Mouse (Mus musculus): ENCODE measurements around the gene 2310033P09Rik. TPM values are rescaled to one million over a fixed set of nuclear protein-coding genes. Genes with fewer than 3 reads are reported as not detected.

2310033P09Rik gene
- 23.7 and 24.5 TPM in 2 replicates for polyA plus RNA-seq (2014; fragmentation: Nextera tagmentation; extraction: Ambion mirVana)

- under 1% methylated on average over 67 of the region's 67 CpGs for WGBS (ENCODE audit: insufficient replicate concordance)
- no peaks in the 10 kb centered on the region for H3K27me3 ChIP-seq (ENCODE audit: control insufficient read depth, insufficient read depth, low read length)
- peak within 1 kb of the TSS; percentile 93 for H3K27ac ChIP-seq (ENCODE audit: low read depth, low read length)
- peak; percentile 80 for ATAC-seq (replicated peaks; ENCODE audit: insufficient number of reproducible peaks, low FRiP score, low TSS enrichment)
- peak within 1 kb of the TSS; percentile 67 for H3K4me2 ChIP-seq
- H3K36me3 ChIP-seq (ENCODE audit: control insufficient read depth, insufficient read depth, low read length) = peaks cover 19% of the 10 kb centered on the region
- H3K4me3 ChIP-seq (ENCODE audit: low read depth, low read length) = peak within 1 kb of the TSS; percentile 83
- H3K9me3 ChIP-seq (replicated peaks; ENCODE audit: control insufficient read depth, low read length) = no peaks in the 10 kb centered on the region
- H3K4me1 ChIP-seq (ENCODE audit: control insufficient read depth, insufficient read depth, low read length) = peaks cover 8% of the 10 kb centered on the region
- peak within 1 kb of the TSS; percentile 91 for H3K9ac ChIP-seq (ENCODE audit: low read depth, low read length)
Observed at GRCm38 (mm10) chr11:59208153-59208831, at the start of gene 2310033P09Rik. TSS of gene 2310033P09Rik (plus strand) at chr11:59208321.

- H3K27ac ChIP-seq (ENCODE audit: low read depth, low read length) = no peak overlapping the region
- 92% methylated on average over 13 of the region's 13 CpGs for WGBS (ENCODE audit: insufficient replicate concordance)
- ATAC-seq (replicated peaks; ENCODE audit: insufficient number of reproducible peaks, low FRiP score, low TSS enrichment) = no peak
Observed at GRCm38 (mm10) chr11:59159099-59159498, 49.0 kb upstream of the 2310033P09Rik start.

GRCm38 (mm10) chr11:59159558-59159957 lies 48.6 kb upstream of the 2310033P09Rik start:
- ATAC-seq (replicated peaks; ENCODE audit: insufficient number of reproducible peaks, low FRiP score, low TSS enrichment) = no peak
- H3K36me3 ChIP-seq (ENCODE audit: control insufficient read depth, insufficient read depth, low read length) = no peaks in the 10 kb centered on the region; the same call in 1 of the 2 replicates
- WGBS (ENCODE audit: insufficient replicate concordance) = 86% methylated on average over 4 of the region's 4 CpGs
- H3K9me3 ChIP-seq (replicated peaks; ENCODE audit: control insufficient read depth, low read length) = no peaks in the 10 kb centered on the region
- peaks cover 17% of the 10 kb centered on the region for H3K4me1 ChIP-seq (ENCODE audit: control insufficient read depth, insufficient read depth, low read length)
- H3K9ac ChIP-seq (ENCODE audit: low read depth, low read length) = no peak overlapping the region
- H3K27ac ChIP-seq (ENCODE audit: low read depth, low read length) = no peak overlapping the region
- no peak overlapping the region for H3K4me2 ChIP-seq
- H3K27me3 ChIP-seq (ENCODE audit: control insufficient read depth, insufficient read depth, low read length) = no peaks in the 10 kb centered on the region
- H3K4me3 ChIP-seq (ENCODE audit: low read depth, low read length) = no peak overlapping the region

More at GRCm38 (mm10) chr11:59159099-59159498, 49.0 kb upstream of the 2310033P09Rik start:
- Histone ChIP-seq H3K4me2 (no peak overlapping the region), H3K9me3 (replicated peaks; ENCODE audit: control insufficient read depth, low read length) (no peaks in the 10 kb centered on the region), H3K4me3 (ENCODE audit: low read depth, low read length) (no peak overlapping the region), H3K27me3 (ENCODE audit: control insufficient read depth, insufficient read depth, low read length) (no peaks in the 10 kb centered on the region), H3K4me1 (ENCODE audit: control insufficient read depth, insufficient read depth, low read length) (peaks cover 15% of the 10 kb centered on the region), H3K9ac (ENCODE audit: low read depth, low read length) (no peak overlapping the region), H3K36me3 (ENCODE audit: control insufficient read depth, insufficient read depth, low read length) (no peaks in the 10 kb centered on the region; the same call in 1 of the 2 replicates)

GRCm38 (mm10) chr11:59161398-59161797 lies 46.7 kb upstream of the 2310033P09Rik start:
- H3K4me1 ChIP-seq (ENCODE audit: control insufficient read depth, insufficient read depth, low read length) = peaks cover 25% of the 10 kb centered on the region
- no peaks in the 10 kb centered on the region for H3K9me3 ChIP-seq (replicated peaks; ENCODE audit: control insufficient read depth, low read length)
- 55% methylated on average over 5 of the region's 5 CpGs for WGBS (ENCODE audit: insufficient replicate concordance)
- no peaks in the 10 kb centered on the region for H3K27me3 ChIP-seq (ENCODE audit: control insufficient read depth, insufficient read depth, low read length)
- peak overlapping the region; percentile 29 for H3K27ac ChIP-seq (ENCODE audit: low read depth, low read length)
- ATAC-seq (replicated peaks; ENCODE audit: insufficient number of reproducible peaks, low FRiP score, low TSS enrichment) = no peak
- H3K4me2 ChIP-seq = no peak overlapping the region
- peak overlapping the region; percentile 18; the same call in 1 of the 2 replicates for H3K9ac ChIP-seq (ENCODE audit: low read depth, low read length)
- H3K4me3 ChIP-seq (ENCODE audit: low read depth, low read length) = no peak overlapping the region
- H3K36me3 ChIP-seq (ENCODE audit: control insufficient read depth, insufficient read depth, low read length) = no peaks in the 10 kb centered on the region; the same call in 1 of the 2 replicates

GRCm38 (mm10) chr11:59162443-59163254 lies 45.5 kb upstream of the 2310033P09Rik start:
- Histone ChIP-seq H3K27me3 (ENCODE audit: control insufficient read depth, insufficient read depth, low read length) (no peaks in the 10 kb centered on the region), H3K27ac (ENCODE audit: low read depth, low read length) (peak overlapping the region; percentile 99), H3K4me2 (peak overlapping the region; percentile 62), H3K36me3 (ENCODE audit: control insufficient read depth, insufficient read depth, low read length) (no peaks in the 10 kb centered on the region; the same call in 1 of the 2 replicates), H3K4me3 (ENCODE audit: low read depth, low read length) (peak overlapping the region; percentile 84), H3K4me1 (ENCODE audit: control insufficient read depth, insufficient read depth, low read length) (peaks cover 27% of the 10 kb centered on the region), H3K9ac (ENCODE audit: low read depth, low read length) (peak overlapping the region; percentile 97), H3K9me3 (replicated peaks; ENCODE audit: control insufficient read depth, low read length) (no peaks in the 10 kb centered on the region)
- 0 out of 2 replicates have a peak, but pooled peaks have one; percentile 3 for ATAC-seq (replicated peaks; ENCODE audit: insufficient number of reproducible peaks, low FRiP score, low TSS enrichment)
- 52% methylated on average over 9 of the region's 9 CpGs for whole genome bisulfite sequencing (ENCODE audit: insufficient replicate concordance)

GRCm38 (mm10) chr11:59163255-59164236 lies 44.6 kb upstream of the 2310033P09Rik start, which contains the start of gene Iba57:
TSS of gene Iba57 (minus strand) at chr11:59163739.
- Histone ChIP-seq H3K9ac (ENCODE audit: low read depth, low read length) (peak within 1 kb of the TSS; percentile 97), H3K9me3 (replicated peaks; ENCODE audit: control insufficient read depth, low read length) (no peaks in the 10 kb centered on the region), H3K27ac (ENCODE audit: low read depth, low read length) (peak within 1 kb of the TSS; percentile 99), H3K4me3 (ENCODE audit: low read depth, low read length) (peak within 1 kb of the TSS; percentile 84), H3K27me3 (ENCODE audit: control insufficient read depth, insufficient read depth, low read length) (no peaks in the 10 kb centered on the region), H3K4me2 (peak within 1 kb of the TSS; percentile 62), H3K36me3 (ENCODE audit: control insufficient read depth, insufficient read depth, low read length) (no peaks in the 10 kb centered on the region), H3K4me1 (ENCODE audit: control insufficient read depth, insufficient read depth, low read length) (peaks cover 27% of the 10 kb centered on the region)
- peak; percentile 97 for ATAC-seq (replicated peaks; ENCODE audit: insufficient number of reproducible peaks, low FRiP score, low TSS enrichment)
- WGBS (ENCODE audit: insufficient replicate concordance) = 3% methylated on average over 68 of the region's 68 CpGs

- 50% methylated on average over 9 of the region's 9 CpGs for WGBS (ENCODE audit: insufficient replicate concordance)
- H3K4me3 ChIP-seq (ENCODE audit: low read depth, low read length) = peak overlapping the region; percentile 84
- peak overlapping the region; percentile 99 for H3K27ac ChIP-seq (ENCODE audit: low read depth, low read length)
- H3K36me3 ChIP-seq (ENCODE audit: control insufficient read depth, insufficient read depth, low read length) = no peaks in the 10 kb centered on the region
- peak overlapping the region; percentile 62 for H3K4me2 ChIP-seq
- ATAC-seq (replicated peaks; ENCODE audit: insufficient number of reproducible peaks, low FRiP score, low TSS enrichment) = 0 out of 2 replicates have a peak, but pooled peaks have one; percentile 16
- H3K27me3 ChIP-seq (ENCODE audit: control insufficient read depth, insufficient read depth, low read length) = no peaks in the 10 kb centered on the region
- H3K9me3 ChIP-seq (replicated peaks; ENCODE audit: control insufficient read depth, low read length) = no peaks in the 10 kb centered on the region
- peak overlapping the region; percentile 97; the same call in 1 of the 2 replicates for H3K9ac ChIP-seq (ENCODE audit: low read depth, low read length)
- H3K4me1 ChIP-seq (ENCODE audit: control insufficient read depth, insufficient read depth, low read length) = peaks cover 27% of the 10 kb centered on the region
Observed at GRCm38 (mm10) chr11:59164384-59164783, 43.7 kb upstream of the 2310033P09Rik start.

Data from heart, embryonic 11.5 days (tissue).